Mouse (Mus musculus) heart, embryonic 16.5 days (tissue): ENCODE data around the gene Cops7a. TPM values are rescaled to one million over a fixed set of nuclear protein-coding genes. Genes with fewer than 3 reads are reported as not detected.
A peak's percentile ranks its signal among the peaks of the same experiment; 100 is the strongest.

ENCODE experiments used
- ATAC-seq: fragments of 200-750 bp; cut with Nextera tagmentation; replicated peaks from 2 replicates; pipeline ENCODE4 v1.8.0; 2017; ENCODE audit warnings: moderate number of reproducible peaks; ENCODE audit not compliant: insufficient read depth, low FRiP score; ENCODE audit errors: extremely low read depth
- H3K27ac ChIP-seq: fragments of 300-500 bp; sonication (generic); 2 replicates; pipeline ENCODE4 v1.5.1; 2014; ENCODE audit warnings: mild to moderate bottlenecking, low read length, control low read depth, moderate library complexity
- H3K27me3 ChIP-seq: fragments of 300-500 bp; sonication (generic); 2 replicates; pipeline ENCODE4 v1.6.1; 2014; ENCODE audit warnings: low read length, mixed read lengths; ENCODE audit not compliant: control insufficient read depth, insufficient read depth
- H3K36me3 ChIP-seq: fragments of 300-500 bp; sonication (generic); 2 replicates; pipeline ENCODE4 v1.6.1; 2014; ENCODE audit not compliant: control insufficient read depth, insufficient read depth
- H3K4me1 ChIP-seq: fragments of 300-500 bp; sonication (generic); 2 replicates; pipeline ENCODE4 v1.6.1; 2014; ENCODE audit warnings: low read length, mixed read lengths; ENCODE audit not compliant: control insufficient read depth, insufficient read depth
- H3K4me2 ChIP-seq: fragments of 300-500 bp; sonication (generic); 2 replicates; pipeline ENCODE4 v1.6.1; 2014; ENCODE audit warnings: low read depth, mild to moderate bottlenecking, control low read depth, low read length
- H3K4me3 ChIP-seq: fragments of 300-500 bp; sonication (generic); 2 replicates; pipeline ENCODE4 v1.5.1; 2014; ENCODE audit warnings: mild to moderate bottlenecking, control low read depth, low read length
- H3K9ac ChIP-seq: fragments of 300-500 bp; sonication (generic); 2 replicates; pipeline ENCODE4 v1.6.1; 2014; ENCODE audit warnings: low read length, control low read depth
- H3K9me3 ChIP-seq: fragments of 300-500 bp; sonication (generic); replicated peaks from 2 replicates; pipeline ENCODE4 v1.6.1; 2016; ENCODE audit warnings: low read length; ENCODE audit not compliant: control insufficient read depth
- WGBS: fragments of 180-500 bp; shearing (Covaris S2); extraction: QIAGEN DNeasy Blood & Tissue Kit; methylation state at CpG from one replicate; pipeline ENCODE4 v1.1.7; 2014; 5-methylcytosine and 5-hydroxymethylcytosine counted together
- polyA plus RNA-seq: library from polyadenylated mRNA; unstranded; fragments of >200 nt; fragmentation: Nextera tagmentation; extraction: Ambion mirVana; gene quantifications from 2 replicates; pipeline ENCODE4 v1.2.1, GENCODE M21; 2015

The Cops7a gene
- polyA plus RNA-seq, 1 experiment from 2014 or later: 145 TPM

GRCm38 (mm10) chr6:124911533-124912218 lies 53.7 kb downstream of the Cops7a start, which contains the start of gene Lag3:
TSS of gene Lag3 (minus strand) at chr6:124911705.
- Histone ChIP-seq H3K36me3 (peaks cover 22% of the 10 kb centered on the region), H3K9me3 (no peaks in the 10 kb centered on the region), H3K4me2 (peak within 1 kb of the TSS; percentile 15; the same call in 1 of the 2 replicates), H3K27me3 (peaks cover 10% of the 10 kb centered on the region; the same call in 1 of the 2 replicates), H3K9ac (peak within 1 kb of the TSS; percentile 36; the same call in 1 of the 2 replicates), H3K4me3 (no peak within 1 kb of the TSS), H3K27ac (no peak within 1 kb of the TSS), H3K4me1 (peaks cover 39% of the 10 kb centered on the region)
- ATAC-seq: no peak
- WGBS: 18% methylated on average over 11 of the region's 13 CpGs

- H3K9me3 ChIP-seq: no peaks in the 10 kb centered on the region
- peaks cover 10% of the 10 kb centered on the region; the same call in 1 of the 2 replicates for H3K27me3 ChIP-seq
- ATAC-seq: no peak
- H3K4me1 ChIP-seq: peaks cover 28% of the 10 kb centered on the region
- H3K4me3 ChIP-seq: peak overlapping the region; percentile 5
- peak overlapping the region; percentile 48 for H3K4me2 ChIP-seq
- peaks cover 21% of the 10 kb centered on the region for H3K36me3 ChIP-seq
- H3K9ac ChIP-seq: peak overlapping the region; percentile 37
- WGBS: 8% methylated on average over 32 of the region's 32 CpGs
- H3K27ac ChIP-seq: no peak overlapping the region
These were observed 55.3 kb downstream of the Cops7a start for GRCm38 (mm10) chr6:124910032-124910431.

Other genes starting within 250 kb of the Cops7a start
- gene Ptpn6, start 226.8 kb downstream of the Cops7a start, polyA plus RNA-seq: 14.6 and 31.3 TPM in 2 replicates
- gene Grcc10, start 224.2 kb downstream of the Cops7a start, polyA plus RNA-seq: 429 and 447 TPM in 2 replicates
- gene Gm45234, start 209.5 kb downstream of the Cops7a start, polyA plus RNA-seq: not detected in 2 replicates
- gene Atn1, start 209.0 kb downstream of the Cops7a start, polyA plus RNA-seq: 9.4 and 10.4 TPM in 2 replicates
- 3.7 and 4.3 TPM in 2 replicates for gene Eno2, start 195.9 kb downstream of the Cops7a start, polyA plus RNA-seq
- gene Lrrc23, start 185.8 kb downstream of the Cops7a start, polyA plus RNA-seq: 2.5 and 5.7 TPM in 2 replicates
- gene Spsb2, start 156.9 kb downstream of the Cops7a start, polyA plus RNA-seq: 7.4 and 9.2 TPM in 2 replicates
- gene Tpi1, start 151.2 kb downstream of the Cops7a start, polyA plus RNA-seq: 1,525 and 1,576 TPM in 2 replicates
- 104 and 112 TPM in 2 replicates for gene Usp5, start 136.1 kb downstream of the Cops7a start, polyA plus RNA-seq
- 126 and 136 TPM in 2 replicates for gene Cdca3, start 136.0 kb downstream of the Cops7a start, polyA plus RNA-seq
- 3.8 and 4.2 TPM in 2 replicates for gene Gnb3, start 125.3 kb downstream of the Cops7a start, polyA plus RNA-seq
- gene P3h3, start 107.8 kb downstream of the Cops7a start, polyA plus RNA-seq: 12.3 and 15.2 TPM in 2 replicates
- gene Gpr162, start 101.6 kb downstream of the Cops7a start, polyA plus RNA-seq: 2.4 and 2.7 TPM in 2 replicates
- 0.25 and 2.1 TPM in 2 replicates for gene Cd4, start 77.3 kb downstream of the Cops7a start, polyA plus RNA-seq
- gene Lag3, start 53.8 kb downstream of the Cops7a start, polyA plus RNA-seq: 1.1 and 1.7 TPM in 2 replicates
- 203 and 265 TPM in 2 replicates for gene Ptms, start 45.4 kb downstream of the Cops7a start, polyA plus RNA-seq
- 387 and 398 TPM in 2 replicates for gene Mlf2, start 34.2 kb downstream of the Cops7a start, polyA plus RNA-seq
- gene Pianp, start 31.2 kb upstream of the Cops7a start, polyA plus RNA-seq: 0.54 and 0.70 TPM in 2 replicates
- gene Zfp384, start 43.6 kb upstream of the Cops7a start, polyA plus RNA-seq: 8.7 and 9.6 TPM in 2 replicates
- 77.5 and 89.0 TPM in 2 replicates for gene Ing4, start 74.2 kb upstream of the Cops7a start, polyA plus RNA-seq
- 8.0 TPM in 2 replicates for gene Acrbp, start 84.2 kb upstream of the Cops7a start, polyA plus RNA-seq
- 0.55 and 1.6 TPM in 2 replicates for gene Lpar5, start 102.4 kb upstream of the Cops7a start, polyA plus RNA-seq
- 50.6 and 63.0 TPM in 2 replicates for gene Chd4, start 130.4 kb upstream of the Cops7a start, polyA plus RNA-seq
- 45.0 and 45.8 TPM in 2 replicates for gene Nop2, start 166.4 kb upstream of the Cops7a start, polyA plus RNA-seq
- 11.7 and 13.2 TPM in 2 replicates for gene Iffo1, start 179.7 kb upstream of the Cops7a start, polyA plus RNA-seq
- gene Gapdh, start 200.9 kb upstream of the Cops7a start, polyA plus RNA-seq: 3,677 and 4,254 TPM in 2 replicates
- gene Ncapd2, start 226.2 kb upstream of the Cops7a start, polyA plus RNA-seq: 97.4 and 99.3 TPM in 2 replicates
- gene Mrpl51, start 226.3 kb upstream of the Cops7a start, polyA plus RNA-seq: 270 and 281 TPM in 2 replicates